Mouse (Mus musculus): ENCODE data around the gene Npas2.

- no peak for TF ChIP-seq CTCF (conservative IDR thresholded peaks at IDR 0.05; ENCODE audit: insufficient read depth, insufficient read length, low read depth, low read length)
- TF ChIP-seq POLR2A (IDR thresholded peaks at IDR 0.05; ENCODE audit: low read depth, low read length) = no peak
These were observed 176.9 kb downstream of the Npas2 start for GRCm38 (mm10) chr1:39370431-39370830.

All from kidney, adult 2 months (tissue).